Mouse (Mus musculus): ENCODE results near the gene Eras. TPM values are rescaled to one million over a fixed set of nuclear protein-coding genes. Genes with fewer than 3 reads are reported as not detected.

Eras gene
- total and polyA plus RNA-seq, 3 experiments = not detected

DNA sequence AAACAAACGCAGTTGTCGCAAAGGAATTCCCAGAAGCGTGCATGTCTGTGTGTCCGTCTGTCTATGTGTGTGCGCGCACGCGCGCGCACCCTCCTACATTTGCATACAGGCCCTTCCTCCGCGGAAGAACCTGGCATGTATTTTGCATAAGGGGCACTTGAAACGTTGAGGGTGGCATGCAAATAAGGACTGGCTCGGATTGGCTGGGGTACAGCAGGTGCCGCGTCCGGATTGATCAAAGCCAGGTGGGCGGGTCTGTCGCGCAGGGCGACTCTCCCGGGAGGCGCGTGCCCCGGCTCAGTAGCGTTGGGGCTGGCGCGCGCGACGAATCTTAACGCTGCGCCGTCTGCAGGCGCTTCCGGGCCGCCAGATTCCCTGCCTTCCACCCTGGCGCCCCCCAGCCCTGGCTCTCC lies 50.4 kb downstream of the Eras start, which contains the start of gene Pim2:
TSS of gene Pim2 (plus strand) at position 256 of the 413 bp plus-strand sequence.
- no peaks in the 10 kb centered on the region for H3K27me3 ChIP-seq (ENCODE audit: insufficient read depth, low read length)
- H3K36me3 ChIP-seq (replicated peaks) = peaks cover 52% of the 10 kb centered on the region
- peaks cover 24% of the 10 kb centered on the region for H3K4me1 ChIP-seq (ENCODE audit: insufficient read depth, low read depth, low read length)
- peak within 1 kb of the TSS; percentile 78 for H3K4me3 ChIP-seq (ENCODE audit: low read depth, low read length)
- no peaks in the 10 kb centered on the region for H3K9me3 ChIP-seq (replicated peaks)
- DNase-seq (ENCODE audit: low spot score) = peak; percentile 79
- ATAC-seq (ENCODE audit: extremely low read depth, insufficient number of reproducible peaks, low FRiP score, poor library complexity, severe bottlenecking) = peak; percentile 86
- TF ChIP-seq POLR2AphosphoS5 (IDR thresholded peaks at IDR 0.05; ENCODE audit: insufficient replicate concordance, low read depth, low read length) = no peak
- no peak for TF ChIP-seq GATA2 (IDR thresholded peaks at IDR 0.05; ENCODE audit: borderline replicate concordance, low read depth, low read length)
- no peak for TF ChIP-seq GATA1 (IDR thresholded peaks at IDR 0.05; ENCODE audit: borderline replicate concordance, low read length)

Other genes starting within 250 kb of the Eras start
Only the 20 nearest of the 25 such genes appear.
- not detected in 2 replicates for gene Gm45208, start 206.4 kb downstream of the Eras start, total RNA-seq (2014; fragmentation: Nextera tagmentation)
- 0.44 TPM in 1 of 2 replicates, not detected in the other for gene Gm45208, start 206.4 kb downstream of the Eras start, total RNA-seq (2017)
- gene Gm45208, start 206.4 kb downstream of the Eras start, polyA plus RNA-seq (2012) = 1.1 and 2.0 TPM in 2 replicates
- gene Praf2, start 200.2 kb downstream of the Eras start, total RNA-seq (2014; fragmentation: Nextera tagmentation) = 22.6 and 34.0 TPM in 2 replicates
- 5.0 and 5.7 TPM in 2 replicates for gene Praf2, start 200.2 kb downstream of the Eras start, total RNA-seq (2017)
- 10.8 and 12.0 TPM in 2 replicates for gene Praf2, start 200.2 kb downstream of the Eras start, polyA plus RNA-seq (2012)
- 1.4 and 2.3 TPM in 2 replicates for gene Ccdc120, start 177.7 kb downstream of the Eras start, total RNA-seq (2014; fragmentation: Nextera tagmentation)
- 0.70 and 0.76 TPM in 2 replicates for gene Ccdc120, start 177.7 kb downstream of the Eras start, total RNA-seq (2017)
- 10.2 and 12.2 TPM in 2 replicates for gene Ccdc120, start 177.7 kb downstream of the Eras start, polyA plus RNA-seq (2012)
- 78.7 and 81.0 TPM in 2 replicates for gene Tfe3, start 166.0 kb downstream of the Eras start, total RNA-seq (2014; fragmentation: Nextera tagmentation)
- gene Tfe3, start 166.0 kb downstream of the Eras start, total RNA-seq (2017) = 14.1 and 17.0 TPM in 2 replicates
- gene Tfe3, start 166.0 kb downstream of the Eras start, polyA plus RNA-seq (2012) = 51.8 and 65.1 TPM in 2 replicates
- 77.0 and 116 TPM in 2 replicates for gene Gripap1, start 138.8 kb downstream of the Eras start, total RNA-seq (2014; fragmentation: Nextera tagmentation)
- 45.7 and 53.8 TPM in 2 replicates for gene Gripap1, start 138.8 kb downstream of the Eras start, total RNA-seq (2017)
- gene Gripap1, start 138.8 kb downstream of the Eras start, polyA plus RNA-seq (2012) = 24.6 and 30.6 TPM in 2 replicates
- gene Kcnd1, start 106.3 kb downstream of the Eras start, total RNA-seq (2014; fragmentation: Nextera tagmentation) = 1.1 and 4.1 TPM in 2 replicates
- gene Kcnd1, start 106.3 kb downstream of the Eras start, total RNA-seq (2017) = 0.23 and 0.27 TPM in 2 replicates
- gene Kcnd1, start 106.3 kb downstream of the Eras start, polyA plus RNA-seq (2012) = 0.28 and 0.41 TPM in 2 replicates
- 68.1 and 71.8 TPM in 2 replicates for gene Otud5, start 87.2 kb downstream of the Eras start, total RNA-seq (2014; fragmentation: Nextera tagmentation)
- 53.3 and 53.7 TPM in 2 replicates for gene Otud5, start 87.2 kb downstream of the Eras start, total RNA-seq (2017)
- 84.0 and 86.5 TPM in 2 replicates for gene Otud5, start 87.2 kb downstream of the Eras start, polyA plus RNA-seq (2012)
- 7.4 and 12.8 TPM in 2 replicates for gene Pim2, start 50.3 kb downstream of the Eras start, total RNA-seq (2014; fragmentation: Nextera tagmentation)
- 1.8 and 2.2 TPM in 2 replicates for gene Pim2, start 50.3 kb downstream of the Eras start, total RNA-seq (2017)
- 23.1 and 25.6 TPM in 2 replicates for gene Pim2, start 50.3 kb downstream of the Eras start, polyA plus RNA-seq (2012)
- gene Slc35a2, start 44.6 kb downstream of the Eras start, total RNA-seq (2014; fragmentation: Nextera tagmentation) = 9.6 and 13.5 TPM in 2 replicates
- 34.0 and 39.4 TPM in 2 replicates for gene Slc35a2, start 44.6 kb downstream of the Eras start, total RNA-seq (2017)
- gene Slc35a2, start 44.6 kb downstream of the Eras start, polyA plus RNA-seq (2012) = 75.8 and 107 TPM in 2 replicates
- 50.0 and 64.3 TPM in 2 replicates for gene Pqbp1, start 29.3 kb downstream of the Eras start, total RNA-seq (2014; fragmentation: Nextera tagmentation)
- gene Pqbp1, start 29.3 kb downstream of the Eras start, total RNA-seq (2017) = 146 and 162 TPM in 2 replicates
- gene Pqbp1, start 29.3 kb downstream of the Eras start, polyA plus RNA-seq (2012) = 152 and 167 TPM in 2 replicates
- gene Timm17b, start 29.2 kb downstream of the Eras start, total RNA-seq (2014; fragmentation: Nextera tagmentation) = 195 and 197 TPM in 2 replicates
- gene Timm17b, start 29.2 kb downstream of the Eras start, total RNA-seq (2017) = 72.9 and 78.8 TPM in 2 replicates
- 122 and 139 TPM in 2 replicates for gene Timm17b, start 29.2 kb downstream of the Eras start, polyA plus RNA-seq (2012)
- not detected in 2 replicates for gene Gm10491, start 20.8 kb downstream of the Eras start, total RNA-seq (2014; fragmentation: Nextera tagmentation)
- not detected in 2 replicates for gene Gm10491, start 20.8 kb downstream of the Eras start, total RNA-seq (2017)
- not detected in 2 replicates for gene Gm10491, start 20.8 kb downstream of the Eras start, polyA plus RNA-seq (2012)
- not detected in 2 replicates for gene Gm10490, start 19.1 kb downstream of the Eras start, total RNA-seq (2014; fragmentation: Nextera tagmentation)
- 1.5 TPM in 1 of 2 replicates, not detected in the other for gene Gm10490, start 19.1 kb downstream of the Eras start, total RNA-seq (2017)
- not detected in 2 replicates for gene Gm10490, start 19.1 kb downstream of the Eras start, polyA plus RNA-seq (2012)
- not detected in 2 replicates for gene Pcsk1n, start 8.8 kb downstream of the Eras start, total RNA-seq (2014; fragmentation: Nextera tagmentation)
- gene Pcsk1n, start 8.8 kb downstream of the Eras start, total RNA-seq (2017) = not detected in 2 replicates
- not detected in 2 replicates for gene Pcsk1n, start 8.8 kb downstream of the Eras start, polyA plus RNA-seq (2012)
- gene Hdac6, start 19.3 kb upstream of the Eras start, total RNA-seq (2014; fragmentation: Nextera tagmentation) = 14.5 and 17.2 TPM in 2 replicates
- 5.5 and 8.9 TPM in 2 replicates for gene Hdac6, start 19.3 kb upstream of the Eras start, total RNA-seq (2017)
- gene Hdac6, start 19.3 kb upstream of the Eras start, polyA plus RNA-seq (2012) = 6.0 and 6.5 TPM in 2 replicates
- 93.3 and 105 TPM in 2 replicates for gene Gata1, start 49.5 kb upstream of the Eras start, total RNA-seq (2014; fragmentation: Nextera tagmentation)
- gene Gata1, start 49.5 kb upstream of the Eras start, total RNA-seq (2017) = 38.1 and 41.0 TPM in 2 replicates
- gene Gata1, start 49.5 kb upstream of the Eras start, polyA plus RNA-seq (2012) = 46.2 and 48.8 TPM in 2 replicates
- not detected in 2 replicates for gene Glod5, start 89.9 kb upstream of the Eras start, total RNA-seq (2014; fragmentation: Nextera tagmentation)
- not detected in 2 replicates for gene Glod5, start 89.9 kb upstream of the Eras start, total RNA-seq (2017)
- not detected in 2 replicates for gene Glod5, start 89.9 kb upstream of the Eras start, polyA plus RNA-seq (2012)
- gene Suv39h1, start 146.2 kb upstream of the Eras start, total RNA-seq (2014; fragmentation: Nextera tagmentation) = 64.5 and 66.6 TPM in 2 replicates
- gene Suv39h1, start 146.2 kb upstream of the Eras start, total RNA-seq (2017) = 69.7 and 70.5 TPM in 2 replicates
- 15.0 and 23.6 TPM in 2 replicates for gene Suv39h1, start 146.2 kb upstream of the Eras start, polyA plus RNA-seq (2012)
- gene Was, start 161.9 kb upstream of the Eras start, total RNA-seq (2014; fragmentation: Nextera tagmentation) = 86.1 and 101 TPM in 2 replicates
- gene Was, start 161.9 kb upstream of the Eras start, total RNA-seq (2017) = 99.6 and 105 TPM in 2 replicates
- 198 and 247 TPM in 2 replicates for gene Was, start 161.9 kb upstream of the Eras start, polyA plus RNA-seq (2012)
- gene Wdr13, start 204.3 kb upstream of the Eras start, total RNA-seq (2014; fragmentation: Nextera tagmentation) = 22.2 and 31.1 TPM in 2 replicates
- gene Wdr13, start 204.3 kb upstream of the Eras start, total RNA-seq (2017) = 24.6 and 27.6 TPM in 2 replicates
- 30.1 and 34.3 TPM in 2 replicates for gene Wdr13, start 204.3 kb upstream of the Eras start, polyA plus RNA-seq (2012)

All from G1E (cell line).